Mouse (Mus musculus): Measurements from ENCODE around the gene Mapkap1.

GRCm38 (mm10) chr2:34620778-34621415 is 214.3 kb downstream of the Mapkap1 start:
- TF ChIP-seq POLR2A (IDR thresholded peaks at IDR 0.05; ENCODE audit: control insufficient read depth, low read depth, low read length) (no peak), CTCF (IDR thresholded peaks at IDR 0.05; ENCODE audit: control insufficient read depth, insufficient read depth, insufficient replicate concordance, low read depth, low read length) (no peak)
